Mouse (Mus musculus) liver, embryonic 16.5 days (tissue): ENCODE results near the gene Rhox2e. TPM values are rescaled to one million over a fixed set of nuclear protein-coding genes. Genes with fewer than 3 reads are reported as not detected.
"Not testable (repeated sequence)": the region's sequence is repeated elsewhere in the genome, so short reads cannot be mapped to it uniquely, and the experiment has no call there.

Experiments used
- ATAC-seq: fragments of 200-750 bp; cut with Nextera tagmentation; 2 replicates; pipeline ENCODE4 v1.8.0; 2017; ENCODE audit warnings: low read depth, mild to moderate bottlenecking, moderate number of reproducible peaks, moderate library complexity
- H3K27ac ChIP-seq: fragments of 300-500 bp; sonication (generic); 2 replicates; pipeline ENCODE4 v1.5.1; 2014; ENCODE audit warnings: mild to moderate bottlenecking, low read length
- H3K27me3 ChIP-seq: fragments of 300-500 bp; sonication (generic); 2 replicates; pipeline ENCODE4 v1.6.1; 2014; ENCODE audit warnings: low read depth, low read length, mixed read lengths; ENCODE audit not compliant: control insufficient read depth, insufficient read depth
- H3K36me3 ChIP-seq: fragments of 300-500 bp; sonication (generic); 2 replicates; pipeline ENCODE4 v1.6.1; 2014; ENCODE audit warnings: mild to moderate bottlenecking; ENCODE audit not compliant: control insufficient read depth, insufficient read depth
- H3K4me1 ChIP-seq: fragments of 300-500 bp; sonication (generic); 2 replicates; pipeline ENCODE4 v1.6.1; 2014; ENCODE audit warnings: low read depth, low read length, mixed read lengths; ENCODE audit not compliant: control insufficient read depth
- H3K4me2 ChIP-seq: fragments of 300-500 bp; sonication (generic); 2 replicates; pipeline ENCODE4 v1.6.1; 2014; ENCODE audit warnings: low read depth, low read length, mixed read lengths
- H3K4me3 ChIP-seq: fragments of 300-500 bp; sonication (generic); 2 replicates; pipeline ENCODE4 v1.5.1; 2014; ENCODE audit warnings: low read depth, mild to moderate bottlenecking, low read length
- H3K9ac ChIP-seq: fragments of 300-500 bp; sonication (generic); 2 replicates; pipeline ENCODE4 v1.6.1; 2014; ENCODE audit warnings: low read depth, low read length
- H3K9me3 ChIP-seq: fragments of 300-500 bp; sonication (generic); replicated peaks from 2 replicates; pipeline ENCODE4 v1.6.1; 2016; ENCODE audit warnings: low read length; ENCODE audit not compliant: control insufficient read depth
- WGBS: fragments of 180-500 bp; shearing (Covaris S2); extraction: QIAGEN DNeasy Blood & Tissue Kit; methylation state at CpG from one replicate; pipeline ENCODE4 v1.1.7; 2014; ENCODE audit not compliant: insufficient replicate concordance; 5-methylcytosine and 5-hydroxymethylcytosine counted together
- polyA plus RNA-seq: library from polyadenylated mRNA; unstranded; fragments of >200 nt; fragmentation: Nextera tagmentation; extraction: Ambion mirVana; gene quantifications from 2 replicates; pipeline ENCODE4 v1.2.1, GENCODE M21; 2015

Rhox2e gene
- polyA plus RNA-seq: not detected in 2 replicates

DNA sequence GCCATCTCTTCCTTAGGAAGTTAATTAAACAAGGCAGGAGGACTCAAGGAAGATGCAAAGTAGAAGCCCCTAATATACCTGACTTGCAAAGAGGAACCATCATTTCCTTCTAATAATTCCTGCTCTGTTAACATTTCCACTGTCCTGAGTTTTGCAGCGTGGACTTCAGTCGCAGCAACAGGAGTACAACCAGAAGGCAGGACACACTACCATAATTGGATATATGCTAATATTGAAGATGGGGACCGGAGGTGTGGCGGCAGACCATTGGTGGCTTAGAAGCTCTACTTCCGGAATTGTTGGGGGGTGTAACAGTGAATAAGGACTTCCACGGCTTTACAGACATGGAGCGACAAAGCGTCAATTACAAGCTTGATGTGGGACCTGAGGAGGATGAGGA, at the start of gene Rhox2e:
Rhox2e (plus strand) TSS at position 301 of the 400 bp plus-strand sequence.
- not testable (repeated sequence) for H3K27ac ChIP-seq, ATAC-seq, H3K27me3 ChIP-seq, H3K4me3 ChIP-seq, H3K9me3 ChIP-seq, H3K9ac ChIP-seq, H3K36me3 ChIP-seq, H3K4me2 ChIP-seq, H3K4me1 ChIP-seq
- 71% methylated on average over 2 of the region's 8 CpGs for WGBS

DNA sequence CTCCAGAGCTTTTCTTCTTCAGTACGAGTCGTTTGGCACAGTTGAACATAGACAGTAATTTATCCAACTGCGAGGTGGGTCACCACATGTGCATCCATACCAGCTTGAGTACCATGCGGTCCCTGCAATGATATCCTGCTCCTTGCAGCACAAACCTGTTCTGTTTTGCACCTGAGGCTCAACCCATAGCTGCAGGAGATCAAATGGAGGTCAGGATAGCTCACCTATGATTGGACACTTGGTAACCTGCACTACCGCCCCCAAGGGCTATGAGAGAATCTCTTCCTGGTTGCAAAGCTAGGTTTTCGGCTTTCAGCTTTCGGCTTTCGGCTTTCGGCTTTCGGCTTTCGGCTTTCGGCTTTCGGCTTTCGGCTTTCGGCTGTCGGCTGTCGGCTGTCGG, 16.2 kb upstream of the Rhox2e start, which contains the start of gene Rhox4d:
Rhox4d (plus strand) TSS at position 301 of the 400 bp plus-strand sequence.
- 77% methylated on average over 14 of the region's 18 CpGs for WGBS
- not testable (repeated sequence) for H3K4me1 ChIP-seq, H3K27me3 ChIP-seq, H3K9me3 ChIP-seq, H3K4me2 ChIP-seq, H3K36me3 ChIP-seq, H3K9ac ChIP-seq, H3K4me3 ChIP-seq, H3K27ac ChIP-seq, ATAC-seq

- no CpG with 5 or more reads among the region's 4 CpGs for WGBS
- H3K4me3 ChIP-seq, H3K9me3 ChIP-seq, H3K27ac ChIP-seq, ATAC-seq, H3K27me3 ChIP-seq, H3K4me1 ChIP-seq, H3K4me2 ChIP-seq, H3K9ac ChIP-seq, H3K36me3 ChIP-seq: not testable (repeated sequence)
Observed at GRCm38 (mm10) chrX:37541719-37542118, 11.5 kb downstream of the Rhox2e start, which contains the start of gene Rhox3e. Gene Rhox3e (plus strand): TSS chrX:37542019.

DNA sequence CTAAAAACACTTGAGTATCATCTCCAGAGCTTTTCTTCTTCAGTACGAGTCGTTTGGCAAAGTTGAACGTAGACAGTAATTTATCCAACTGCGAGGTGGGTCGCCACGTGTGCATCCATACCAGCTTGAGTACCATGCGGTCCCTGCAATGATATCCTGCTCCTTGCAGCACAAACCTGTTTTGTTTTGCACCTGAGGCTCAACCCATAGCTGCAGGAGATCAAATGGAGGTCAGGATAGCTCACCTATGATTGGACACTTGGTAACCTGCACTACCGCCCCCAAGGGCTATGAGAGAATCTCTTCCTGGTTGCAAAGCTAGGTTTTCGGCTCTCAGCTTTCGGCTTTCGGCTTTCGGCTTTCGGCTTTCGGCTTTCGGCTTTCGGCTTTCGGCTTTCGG, 26.9 kb downstream of the Rhox2e start, which contains the start of gene Rhox4e:
Rhox4e (plus strand) TSS at position 301 of the 400 bp plus-strand sequence.
- WGBS: 98% methylated on average over 7 of the region's 18 CpGs
- not testable (repeated sequence) for H3K9me3 ChIP-seq, H3K4me1 ChIP-seq, H3K4me3 ChIP-seq, H3K27ac ChIP-seq, H3K9ac ChIP-seq, ATAC-seq, H3K4me2 ChIP-seq, H3K27me3 ChIP-seq, H3K36me3 ChIP-seq

DNA sequence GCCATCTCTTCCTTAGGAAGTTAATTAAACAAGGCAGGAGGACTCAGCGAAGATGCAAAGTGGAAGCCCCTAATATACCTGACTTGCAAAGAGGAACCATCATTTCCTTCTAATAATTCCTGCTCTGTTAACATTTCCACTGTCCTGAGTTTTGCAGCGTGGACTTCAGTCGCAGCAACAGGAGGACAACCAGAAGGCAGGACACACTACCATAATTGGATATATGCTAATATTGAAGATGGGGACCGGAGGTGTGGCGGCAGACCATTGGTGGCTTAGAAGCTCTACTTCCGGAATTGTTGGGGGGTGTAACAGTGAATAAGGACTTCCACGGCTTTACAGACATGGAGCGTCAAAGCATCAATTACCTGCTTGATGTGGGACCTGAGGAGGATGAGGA, 40.9 kb downstream of the Rhox2e start, which contains the start of gene Rhox2f:
Rhox2f (plus strand) TSS at position 301 of the 400 bp plus-strand sequence.
- H3K9ac ChIP-seq, H3K27ac ChIP-seq, H3K4me3 ChIP-seq, H3K4me2 ChIP-seq, H3K27me3 ChIP-seq, ATAC-seq, H3K9me3 ChIP-seq, H3K4me1 ChIP-seq, H3K36me3 ChIP-seq: not testable (repeated sequence)
- WGBS: 78% methylated on average over 5 of the region's 8 CpGs

DNA sequence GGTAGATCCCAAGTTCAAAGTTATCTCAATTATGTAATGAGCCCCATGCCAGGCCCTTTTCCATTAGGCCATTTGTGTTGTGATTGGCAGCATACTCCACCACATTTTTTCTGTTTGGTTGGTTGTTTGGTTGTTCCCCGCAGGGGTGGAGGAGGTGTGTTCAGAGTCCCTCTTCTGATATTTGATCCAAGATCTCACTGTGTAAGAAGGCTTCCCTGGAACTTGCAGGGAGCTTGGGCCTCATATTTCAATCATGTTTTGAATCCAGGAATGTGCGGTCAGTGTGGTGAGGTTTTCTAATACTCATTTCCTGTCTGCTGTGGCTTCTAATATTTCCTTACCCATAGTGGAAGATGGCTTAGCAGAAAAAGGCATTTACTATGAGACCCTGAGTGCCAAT, 42.4 kb downstream of the Rhox2e start:
- H3K4me1 ChIP-seq, H3K27ac ChIP-seq, H3K27me3 ChIP-seq, ATAC-seq, H3K36me3 ChIP-seq, H3K9me3 ChIP-seq, H3K4me3 ChIP-seq, H3K4me2 ChIP-seq, H3K9ac ChIP-seq: not testable (repeated sequence)
- WGBS: 50% methylated on average over 2 of the region's 2 CpGs

GRCm38 (mm10) chrX:37580692-37581091, 50.4 kb downstream of the Rhox2e start, which contains the start of gene Rhox3f:
Gene Rhox3f (plus strand): TSS chrX:37580992.
- H3K27ac ChIP-seq, H3K9ac ChIP-seq, H3K4me1 ChIP-seq, H3K36me3 ChIP-seq, H3K4me2 ChIP-seq, ATAC-seq, H3K27me3 ChIP-seq, H3K9me3 ChIP-seq, H3K4me3 ChIP-seq: not testable (repeated sequence)

Other genes starting within 250 kb of the Rhox2e start
- gene Rhox3a2, start 150.4 kb upstream of the Rhox2e start, polyA plus RNA-seq: not detected in 2 replicates
- gene Rhox4a2, start 139.6 kb upstream of the Rhox2e start, polyA plus RNA-seq: not detected in 2 replicates
- gene Rhox2b, start 118.4 kb upstream of the Rhox2e start, polyA plus RNA-seq: not detected in 2 replicates
- not detected in 2 replicates for gene Rhox4b, start 98.0 kb upstream of the Rhox2e start, polyA plus RNA-seq
- not detected in 2 replicates for gene Rhox2c, start 76.8 kb upstream of the Rhox2e start, polyA plus RNA-seq
- not detected in 2 replicates for gene Rhox3c, start 71.9 kb upstream of the Rhox2e start, polyA plus RNA-seq
- gene Rhox4c, start 50.1 kb upstream of the Rhox2e start, polyA plus RNA-seq: not detected in 2 replicates
- gene Rhox2d, start 37.0 kb upstream of the Rhox2e start, polyA plus RNA-seq: not detected in 2 replicates
- gene Rhox4d, start 16.1 kb upstream of the Rhox2e start, polyA plus RNA-seq: not detected in 2 replicates
- gene Rhox3e, start 11.6 kb downstream of the Rhox2e start, polyA plus RNA-seq: not detected in 2 replicates
- not detected in 2 replicates for gene Rhox4e, start 27.0 kb downstream of the Rhox2e start, polyA plus RNA-seq
- gene Rhox2f, start 41.0 kb downstream of the Rhox2e start, polyA plus RNA-seq: not detected in 2 replicates
- gene Rhox3f, start 50.5 kb downstream of the Rhox2e start, polyA plus RNA-seq: not detected in 2 replicates
- gene Rhox4f, start 77.3 kb downstream of the Rhox2e start, polyA plus RNA-seq: not detected in 2 replicates
- not detected in 2 replicates for gene Rhox3g, start 98.2 kb downstream of the Rhox2e start, polyA plus RNA-seq
- not detected in 2 replicates for gene Rhox2g, start 113.0 kb downstream of the Rhox2e start, polyA plus RNA-seq
- gene Rhox4g, start 120.9 kb downstream of the Rhox2e start, polyA plus RNA-seq: not detected in 2 replicates
- not detected in 2 replicates for gene Rhox3h, start 138.3 kb downstream of the Rhox2e start, polyA plus RNA-seq
- gene Rhox2h, start 142.8 kb downstream of the Rhox2e start, polyA plus RNA-seq: not detected in 2 replicates